Mouse (Mus musculus) kidney, adult 9 months (tissue): ENCODE measurements around the gene Fam160b1.

Experiments
- DNase-seq: peaks from one replicate; pipeline ENCODE4 v3.0.0; 2022

Gene Fam160b1

DNA sequence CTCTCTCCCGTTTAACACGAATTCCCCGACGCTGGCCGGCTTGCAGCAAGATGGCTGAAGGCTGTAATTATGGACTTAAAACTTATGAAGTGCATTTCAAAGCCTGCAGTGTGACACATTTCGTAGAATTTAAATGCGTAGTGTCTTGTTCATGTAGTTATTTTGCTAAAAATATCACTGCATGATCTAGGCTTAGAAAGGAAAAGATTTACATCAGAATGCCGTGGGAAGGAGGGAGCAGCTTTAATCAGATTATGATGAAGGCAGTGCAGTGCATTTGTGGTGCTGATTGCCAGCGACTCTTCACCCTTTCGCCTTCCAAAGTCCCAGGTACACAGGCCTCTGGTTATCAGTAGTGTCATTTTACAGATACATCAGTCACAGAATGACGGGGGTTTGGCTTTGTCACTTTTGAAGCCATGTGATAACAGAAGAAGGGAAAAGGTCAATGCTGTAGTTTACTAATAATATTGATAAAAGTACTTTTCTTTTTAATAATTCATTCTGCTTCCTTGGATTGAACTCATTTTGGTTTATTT, 7.4 kb downstream of the Fam160b1 start:
- DNase-seq, result no peak

DNA sequence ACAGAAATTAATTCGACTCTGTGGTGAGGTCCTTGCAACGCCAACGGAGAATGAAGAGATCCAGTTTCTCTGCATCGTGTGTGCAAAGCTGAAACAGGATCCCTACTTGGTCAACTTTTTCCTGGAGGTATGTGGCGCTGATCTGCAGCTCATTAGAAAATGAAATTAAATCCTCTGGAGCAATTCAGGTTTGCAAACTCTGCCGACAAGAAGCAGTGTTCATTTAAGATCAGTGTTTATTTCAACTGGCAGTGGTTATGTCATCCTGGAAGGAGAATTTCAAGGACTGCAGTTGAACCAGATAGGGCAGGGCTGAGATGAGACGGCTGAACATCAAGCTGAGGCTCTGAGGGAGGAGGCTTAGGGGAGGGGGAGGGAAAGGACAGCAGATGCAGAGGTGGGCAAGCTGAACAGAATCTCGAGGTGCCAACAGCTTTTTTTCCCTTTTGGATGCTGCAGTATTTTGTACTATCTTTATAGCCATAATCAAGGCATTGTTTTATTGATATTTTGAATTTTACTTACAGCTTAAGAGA, 12.9 kb downstream of the Fam160b1 start:
- no peak for DNase-seq

DNA sequence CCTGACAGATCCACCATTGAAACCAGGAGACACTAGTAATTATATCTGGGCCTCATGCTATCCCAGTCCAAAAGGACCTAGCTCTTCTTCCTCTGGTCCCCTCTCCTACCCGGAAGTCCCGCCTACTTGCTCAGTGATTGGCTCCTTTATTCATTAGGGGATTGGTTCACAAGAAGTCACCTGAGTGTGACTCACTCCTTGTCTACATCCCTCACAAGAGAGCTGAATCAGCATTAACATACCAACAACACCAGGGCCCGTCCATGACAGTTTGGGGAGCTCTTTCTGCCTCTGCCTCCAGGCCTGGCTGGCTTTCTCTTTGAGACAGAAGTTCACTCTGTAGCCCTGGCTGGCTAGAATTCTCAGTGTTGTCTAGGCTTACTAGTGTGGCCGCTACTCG, 14.7 kb downstream of the Fam160b1 start:
- DNase-seq, result no peak

DNA sequence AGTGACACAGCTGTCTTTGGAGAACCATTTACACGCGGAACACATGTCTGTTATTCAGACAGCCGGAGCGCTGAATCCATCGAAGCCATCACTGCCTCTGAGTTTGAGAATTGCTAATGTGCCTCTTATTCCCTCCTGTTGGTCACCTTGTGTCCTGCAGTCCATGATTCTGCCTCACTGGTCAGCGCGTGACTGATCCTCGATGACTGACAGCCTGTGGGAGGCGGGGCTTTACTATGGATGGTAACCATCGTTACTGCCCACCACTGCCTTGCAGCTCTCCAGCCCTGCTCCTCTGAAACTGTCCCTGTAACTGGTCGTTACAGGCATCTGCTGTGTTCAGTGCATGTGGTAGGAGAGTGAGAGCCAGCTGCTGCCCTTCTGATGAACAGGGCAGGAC, 15.3 kb downstream of the Fam160b1 start:
- DNase-seq, result no peak

DNA sequence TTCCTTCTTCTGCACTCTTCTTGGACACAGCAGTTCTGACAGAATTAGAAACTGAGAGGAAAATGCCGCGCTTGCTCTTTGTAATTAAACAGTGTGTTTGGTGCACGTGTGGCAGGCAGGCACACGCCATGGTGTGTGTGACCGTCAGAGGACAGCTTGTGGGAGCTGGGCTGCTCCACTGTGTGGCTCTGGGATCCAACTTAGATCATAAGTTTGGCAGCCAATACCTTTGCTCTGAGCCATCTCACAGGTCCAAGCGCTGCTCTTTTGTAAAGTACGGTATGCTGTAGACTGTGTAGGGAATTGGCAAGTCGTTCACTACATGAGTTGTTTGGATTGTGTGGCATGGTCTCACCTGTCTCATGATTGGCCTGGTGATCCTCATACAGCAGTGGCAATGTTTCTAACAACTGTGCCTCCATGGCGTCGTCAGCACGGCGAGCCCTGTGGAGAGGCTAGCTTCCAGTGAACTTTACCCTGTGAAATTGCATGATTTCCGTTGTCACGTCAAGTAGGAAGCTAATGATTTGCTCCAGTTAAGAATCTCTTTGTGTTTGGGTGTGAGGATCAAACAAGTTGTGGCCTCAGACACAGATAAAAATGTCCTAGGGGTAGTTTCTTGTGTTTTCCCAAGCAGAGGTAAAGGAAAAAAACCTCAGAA, 16.7 kb downstream of the Fam160b1 start:
- peak; percentile 60 for DNase-seq

DNA sequence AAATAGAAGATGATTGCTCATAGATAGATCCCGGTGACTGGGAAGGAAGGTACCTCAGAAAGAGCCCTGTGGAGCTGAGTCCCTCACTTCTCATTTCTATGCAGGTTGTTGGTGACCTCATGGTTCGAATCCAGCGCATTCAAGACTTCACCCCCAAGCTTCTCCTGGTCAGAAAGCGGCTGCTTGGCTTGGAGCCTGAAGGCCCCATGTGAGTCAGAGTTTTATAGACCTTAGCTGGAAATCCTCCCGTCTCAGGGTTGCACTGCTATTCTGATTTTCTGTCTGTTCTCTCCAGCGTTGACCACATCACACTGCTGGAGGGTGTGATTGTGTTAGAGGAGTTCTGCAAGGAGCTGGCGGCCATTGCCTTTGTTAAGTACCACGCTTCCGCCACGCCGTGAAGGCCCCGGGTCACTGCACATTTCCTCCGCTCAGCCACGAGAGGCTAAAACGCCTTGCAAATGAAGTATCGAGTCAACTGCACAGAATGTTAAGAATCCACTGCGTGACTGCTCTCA, 25.8 kb downstream of the Fam160b1 start:
- no peak for DNase-seq

DNA sequence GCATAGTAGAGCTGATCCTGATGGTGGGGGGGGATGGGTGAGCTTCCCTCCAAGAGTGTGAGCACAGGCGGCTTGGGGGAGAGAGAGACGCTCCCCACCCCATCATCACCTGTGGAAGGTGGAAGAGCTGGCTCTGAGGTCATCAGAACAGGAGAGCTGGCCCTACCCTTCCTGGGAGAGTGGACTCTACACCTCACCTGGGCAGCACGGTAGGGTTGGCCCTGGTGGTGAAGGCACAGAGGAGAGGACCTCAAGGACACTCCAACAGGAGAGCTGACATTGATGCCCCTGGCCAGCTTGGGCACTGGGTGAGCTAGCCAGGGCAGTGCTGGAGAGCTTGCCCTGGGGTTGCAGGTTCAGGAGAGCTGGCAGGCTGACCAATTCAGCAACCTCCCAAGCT, 31.1 kb downstream of the Fam160b1 start:
- DNase-seq, result no peak

DNA sequence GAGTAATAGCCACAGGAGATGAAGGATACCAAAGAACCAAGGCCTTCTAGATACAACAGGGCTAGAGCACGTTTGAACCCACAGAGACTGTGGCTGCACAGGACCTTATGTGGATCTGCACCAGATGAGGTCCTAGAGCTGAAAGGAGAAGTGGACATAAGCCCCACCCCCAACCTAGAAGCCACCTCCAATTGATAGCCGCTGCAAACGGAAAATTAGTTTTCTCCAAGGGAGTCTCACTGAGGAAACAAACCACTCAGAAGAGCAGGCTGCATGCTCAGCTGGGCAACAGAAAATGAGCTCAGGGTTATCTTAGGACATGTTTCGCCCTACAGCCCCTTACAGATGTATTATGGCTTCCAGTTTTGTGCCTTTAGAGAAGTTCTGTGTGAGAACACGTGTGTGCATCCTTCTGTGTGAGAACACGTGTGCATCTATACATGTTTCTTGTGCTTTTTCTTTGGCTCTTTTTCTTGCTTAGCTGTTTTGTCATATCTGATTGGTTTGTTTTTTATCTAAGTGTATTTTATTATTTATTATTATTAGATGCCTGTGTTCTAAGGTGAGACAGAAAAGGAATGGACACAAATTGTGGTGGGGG, 33.0 kb downstream of the Fam160b1 start:
- DNase-seq, result no peak

DNA sequence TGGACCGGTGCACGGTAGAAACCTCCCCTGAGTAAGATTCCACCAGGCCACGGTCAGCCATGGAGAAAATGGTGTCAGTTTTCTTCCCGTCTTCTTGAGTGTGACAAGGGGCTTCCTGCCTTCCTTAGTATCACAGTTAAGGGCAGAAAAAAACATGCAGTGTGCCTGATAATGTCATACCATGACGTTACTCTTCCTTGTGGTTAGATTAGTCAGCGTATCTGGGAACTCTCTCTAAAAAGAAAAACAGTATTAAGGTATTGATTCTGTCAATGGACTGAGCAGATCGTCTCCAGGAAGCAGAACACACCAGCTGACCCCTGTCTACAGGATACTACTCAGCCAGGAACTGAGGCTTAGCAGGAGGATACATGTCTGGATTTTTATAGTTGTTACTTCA, 36.1 kb downstream of the Fam160b1 start:
- no peak for DNase-seq

DNA sequence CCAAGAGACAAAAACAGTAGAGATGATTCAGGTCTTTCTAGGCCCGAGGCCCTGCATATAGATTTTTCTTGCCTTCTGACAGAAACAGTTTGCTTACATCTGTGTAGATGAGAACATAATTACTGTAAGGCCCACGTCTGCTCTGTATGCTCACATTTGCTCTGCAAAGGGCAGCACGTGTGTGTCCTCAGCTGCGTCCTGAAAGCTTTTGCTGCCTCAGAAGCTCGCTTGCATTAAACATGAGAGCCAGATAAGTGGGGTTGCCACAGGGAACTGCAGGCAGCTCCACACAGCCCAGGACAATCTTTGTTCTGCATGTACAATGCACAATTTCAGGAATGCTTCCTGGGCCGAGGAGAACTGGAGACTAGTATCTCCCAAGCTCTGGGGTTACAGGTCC, 41.9 kb downstream of the Fam160b1 start:
- DNase-seq, result no peak

DNA sequence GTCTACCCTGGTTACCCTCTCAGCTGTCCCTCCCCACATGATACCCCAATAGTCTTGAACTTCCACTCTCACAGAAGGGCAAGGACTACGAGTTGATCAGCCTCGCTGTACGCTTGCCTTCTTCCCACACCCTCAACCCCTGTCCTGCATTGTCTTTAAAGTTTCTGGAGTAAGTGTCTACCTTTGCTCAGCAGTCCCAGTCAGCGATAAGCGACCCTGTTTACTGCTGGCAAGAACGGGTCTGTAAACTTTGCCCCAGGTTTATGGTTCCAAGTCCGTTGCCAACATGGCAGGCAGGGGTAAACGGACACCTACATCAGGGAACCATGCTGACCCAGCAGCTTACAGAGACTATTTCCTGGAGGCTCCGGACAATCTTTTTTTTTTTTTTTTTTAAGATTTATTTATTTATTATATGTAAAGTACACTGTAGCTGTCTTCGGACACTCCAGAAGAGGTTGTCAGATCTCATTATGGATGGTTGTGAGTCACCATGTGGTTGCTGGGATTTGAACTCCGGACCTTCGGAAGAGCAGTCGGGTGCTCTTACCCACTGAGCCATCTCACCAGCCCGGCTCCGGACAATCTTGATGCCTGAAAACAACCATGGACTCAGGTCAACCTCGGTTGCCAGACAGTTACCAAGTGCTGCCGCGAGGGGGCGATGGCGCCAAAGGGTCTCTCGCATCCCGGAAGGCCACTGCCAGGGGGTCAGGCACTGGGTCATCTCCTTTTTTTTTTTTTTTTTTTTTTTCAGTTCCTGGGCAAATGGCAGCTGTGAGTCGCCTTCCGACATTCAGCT, 43.4 kb downstream of the Fam160b1 start:
- DNase-seq, result peak; percentile 88

DNA sequence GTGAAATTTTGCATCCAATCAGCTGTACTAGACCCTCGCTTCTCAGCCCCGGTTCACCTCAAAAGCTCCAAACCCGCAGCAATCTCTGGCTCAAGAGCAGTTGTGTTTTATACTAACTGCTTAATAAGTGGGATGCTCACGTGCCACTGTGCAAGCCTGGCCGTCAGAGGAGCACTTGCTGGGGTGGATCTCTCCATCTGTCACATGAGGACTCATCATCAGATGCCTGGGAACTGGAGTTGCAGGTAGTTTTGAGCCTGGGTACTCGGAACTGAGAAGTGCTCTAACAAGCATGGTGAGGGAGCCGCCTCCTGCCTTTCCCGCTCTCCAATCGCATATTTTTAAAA, 44.0 kb downstream of the Fam160b1 start:
- no peak for DNase-seq

DNA sequence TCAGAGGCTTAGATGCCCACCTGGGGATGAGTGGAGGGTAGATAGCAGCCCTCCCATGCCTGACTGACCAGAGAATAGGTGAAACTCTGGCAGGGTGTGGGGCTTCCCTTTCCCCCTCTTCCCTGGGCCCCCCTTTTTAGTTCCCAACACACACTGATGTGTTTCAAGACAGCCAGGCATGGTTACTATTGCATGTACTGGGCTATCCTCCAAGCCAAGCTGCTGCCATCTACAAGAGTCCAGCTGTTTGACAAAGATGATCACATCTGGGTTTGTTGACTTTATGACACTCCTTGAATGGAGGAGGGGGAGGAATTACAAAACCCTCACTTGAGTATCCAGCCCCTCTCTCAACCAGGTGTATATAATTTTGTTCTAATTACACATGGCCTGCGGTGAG, 47.5 kb downstream of the Fam160b1 start:
- no peak for DNase-seq

DNA sequence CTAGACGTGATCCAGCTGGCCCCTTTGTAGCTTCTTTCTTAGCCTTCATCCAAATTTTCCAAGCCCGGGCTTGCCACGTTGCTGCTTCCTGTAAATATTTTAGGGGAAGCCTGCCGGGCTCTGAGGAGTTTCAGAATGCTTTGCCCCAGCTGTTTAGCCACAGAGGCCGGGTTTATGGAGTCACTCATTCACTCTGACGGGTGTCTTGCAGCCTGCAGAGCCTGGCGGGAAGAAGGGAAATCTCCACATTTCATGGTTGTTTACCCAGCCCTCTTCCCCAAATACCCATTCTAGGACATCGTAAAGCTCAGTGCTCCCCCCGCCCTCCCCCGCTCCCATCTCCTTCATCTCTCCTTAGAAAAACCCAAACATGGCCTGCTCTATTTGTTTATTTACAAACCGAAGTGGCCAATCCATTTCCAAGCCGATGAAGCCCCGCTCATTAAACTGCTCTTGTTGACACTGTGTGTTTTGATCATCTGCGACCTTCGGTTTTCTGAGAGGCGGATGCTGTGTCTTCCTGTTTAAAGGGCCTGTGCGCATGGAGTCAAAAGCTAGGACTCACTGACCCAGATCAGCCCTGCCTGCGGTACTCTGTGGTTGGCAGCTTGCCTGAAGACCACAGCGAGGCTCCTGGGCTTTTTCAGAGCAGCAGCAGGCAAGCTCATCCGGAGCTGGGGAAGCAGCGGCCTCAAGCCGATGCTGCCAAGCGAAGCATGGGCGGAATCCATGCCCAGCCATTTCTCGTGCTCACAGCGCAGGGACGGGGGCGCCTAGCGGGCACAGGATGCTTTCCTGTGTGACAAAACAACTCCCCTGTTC, 51.1 kb downstream of the Fam160b1 start:
- DNase-seq, result peak; percentile 79

DNA sequence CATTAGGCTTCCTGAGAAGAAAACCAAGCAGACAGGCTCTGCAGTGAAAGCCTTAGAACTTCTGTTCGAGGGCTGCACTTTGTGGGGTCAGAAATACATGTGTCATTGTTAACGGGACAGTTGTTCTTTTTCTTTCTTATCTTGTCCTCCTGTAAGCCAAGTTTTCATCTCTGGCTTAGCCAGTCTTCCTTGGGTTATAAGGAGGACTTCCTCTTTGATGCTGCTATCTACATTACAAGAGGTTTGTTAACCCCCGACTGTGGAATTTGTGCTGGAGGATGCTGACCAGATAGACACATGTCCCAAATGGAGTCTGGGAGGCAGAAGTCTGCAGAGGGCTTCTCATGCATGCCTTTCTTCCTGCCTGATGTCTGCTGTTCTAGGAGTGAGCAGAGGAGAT, 52.7 kb downstream of the Fam160b1 start:
- no peak for DNase-seq

DNA sequence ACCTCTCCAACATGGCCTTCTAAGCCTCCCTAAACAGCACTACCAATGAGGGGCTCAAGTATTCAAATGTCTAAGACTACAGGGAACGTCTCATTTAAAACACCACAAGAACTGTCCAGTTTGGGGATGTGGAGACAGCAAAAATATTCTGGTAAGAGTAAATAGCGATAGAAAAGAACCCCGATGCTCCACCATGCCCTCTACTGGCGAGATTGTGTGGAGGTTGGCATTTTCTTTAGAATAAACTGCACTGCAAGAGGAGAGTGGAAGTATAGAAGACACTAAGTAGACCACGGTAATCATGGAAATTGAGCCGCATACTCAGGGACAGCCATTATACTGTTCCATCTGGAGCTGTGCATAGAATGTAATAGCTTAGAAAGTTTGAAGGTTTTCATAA, 53.4 kb downstream of the Fam160b1 start:
- no peak for DNase-seq

DNA sequence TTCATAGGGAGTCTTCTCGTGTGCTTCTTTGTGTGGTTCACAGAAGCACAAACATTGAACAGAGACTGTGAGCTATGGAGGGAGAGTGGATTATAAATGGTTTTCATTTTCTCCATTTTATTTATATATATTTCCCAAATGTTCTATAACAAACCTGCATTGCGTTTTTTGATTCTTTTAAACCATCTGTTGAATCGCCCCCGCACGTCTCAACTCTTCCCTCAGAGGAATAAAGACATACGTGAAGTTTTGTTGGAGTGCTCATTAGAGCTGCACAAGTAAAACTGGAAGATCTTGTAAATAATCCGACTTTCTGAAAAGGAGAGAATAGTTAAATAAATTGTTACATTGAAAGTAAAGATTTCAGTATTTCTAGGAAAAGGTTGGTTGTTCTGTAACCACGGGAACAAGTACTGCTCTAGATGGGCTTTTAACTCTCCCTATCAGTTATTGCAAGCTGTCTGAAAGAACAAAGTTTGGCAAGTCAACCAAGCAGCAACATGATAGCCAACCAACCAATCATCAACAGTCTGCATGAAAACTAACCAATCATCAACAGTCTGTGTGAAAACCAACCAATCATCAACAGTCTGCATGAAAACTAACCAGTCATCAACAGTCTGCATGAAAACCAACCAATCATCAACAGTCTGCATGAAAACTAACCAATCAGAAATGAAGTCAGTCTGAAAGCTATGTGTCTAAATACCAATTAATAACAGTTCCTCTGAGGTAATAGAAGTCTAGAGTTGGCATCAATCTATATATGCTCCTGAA, 54.7 kb downstream of the Fam160b1 start:
- no peak for DNase-seq

DNA sequence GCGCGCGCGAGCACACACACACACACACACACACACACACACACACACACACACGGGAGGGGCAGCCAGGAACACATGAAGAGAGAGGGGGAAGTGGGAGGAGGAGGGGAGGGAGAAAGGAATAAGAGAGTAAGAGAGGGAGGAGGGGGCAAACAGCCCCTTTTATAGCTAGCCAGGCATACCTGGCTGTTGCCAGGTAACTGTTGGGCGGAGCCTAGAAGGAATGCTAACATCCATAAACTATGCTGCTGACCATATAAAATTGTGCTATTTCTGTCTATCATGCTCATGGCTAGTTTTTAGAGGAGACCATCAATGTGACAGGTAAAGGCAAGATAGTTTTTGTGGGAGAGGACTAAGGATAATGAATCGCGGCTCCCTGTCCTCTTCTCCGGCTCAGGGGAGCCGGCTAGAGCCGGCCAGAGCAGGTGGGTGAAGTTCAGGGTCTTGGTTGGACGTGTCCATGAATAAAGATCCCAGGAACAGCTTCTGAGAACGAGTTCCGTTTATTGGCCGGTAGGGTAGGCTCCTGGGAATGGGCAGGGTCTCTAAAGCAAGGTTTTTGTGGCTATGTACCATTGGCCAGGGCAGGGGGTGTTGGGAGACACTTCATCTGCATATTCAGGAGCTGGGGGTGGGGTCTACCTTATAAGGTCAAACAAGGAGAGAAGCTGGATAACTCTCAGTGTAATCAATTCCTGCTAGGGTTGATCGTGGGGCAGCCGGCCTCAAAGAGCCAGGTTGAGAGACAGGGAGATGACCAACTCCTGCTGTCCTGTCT, 57.5 kb downstream of the Fam160b1 start:
- DNase-seq, result no peak

DNA sequence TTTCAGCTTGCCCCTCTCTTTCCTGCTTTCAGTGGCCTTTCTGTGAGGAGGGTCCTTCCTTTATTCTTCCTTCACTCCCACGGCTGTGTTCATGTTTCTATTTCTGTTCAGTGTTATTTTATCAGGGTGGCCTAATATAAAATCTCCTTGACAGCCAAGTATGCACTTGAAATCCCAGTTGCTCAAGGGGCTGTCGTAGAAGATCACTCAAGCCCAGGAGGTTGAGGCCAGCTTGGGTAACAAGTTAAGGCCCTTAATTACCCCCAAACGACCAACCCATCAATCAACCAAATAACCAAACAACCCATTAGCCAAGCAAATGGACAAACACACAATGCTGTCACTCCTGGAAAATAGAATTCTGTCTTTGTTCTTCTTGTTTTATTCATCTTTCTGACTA, 62.9 kb downstream of the Fam160b1 start:
- no peak for DNase-seq

DNA sequence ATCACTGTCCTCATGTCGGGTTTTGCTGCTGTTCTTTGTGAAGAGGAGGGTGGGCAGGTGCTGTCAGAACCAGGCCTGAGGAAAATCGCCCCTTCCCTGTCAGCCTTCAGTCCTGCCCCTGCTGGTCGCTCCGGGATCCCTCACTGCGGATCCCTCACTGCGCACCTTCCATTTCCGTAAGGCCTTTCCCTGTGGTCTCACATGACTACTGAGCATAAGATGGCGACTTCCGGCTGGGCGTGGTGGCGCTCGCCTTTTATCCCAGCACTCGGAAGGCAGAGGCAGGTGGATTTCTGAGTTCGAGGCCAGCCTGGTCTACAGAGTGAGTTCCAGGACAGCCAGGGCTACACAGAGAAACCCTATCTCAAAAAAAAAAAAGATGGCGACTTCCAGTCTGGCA, 64.8 kb downstream of the Fam160b1 start:
- no peak for DNase-seq

DNA sequence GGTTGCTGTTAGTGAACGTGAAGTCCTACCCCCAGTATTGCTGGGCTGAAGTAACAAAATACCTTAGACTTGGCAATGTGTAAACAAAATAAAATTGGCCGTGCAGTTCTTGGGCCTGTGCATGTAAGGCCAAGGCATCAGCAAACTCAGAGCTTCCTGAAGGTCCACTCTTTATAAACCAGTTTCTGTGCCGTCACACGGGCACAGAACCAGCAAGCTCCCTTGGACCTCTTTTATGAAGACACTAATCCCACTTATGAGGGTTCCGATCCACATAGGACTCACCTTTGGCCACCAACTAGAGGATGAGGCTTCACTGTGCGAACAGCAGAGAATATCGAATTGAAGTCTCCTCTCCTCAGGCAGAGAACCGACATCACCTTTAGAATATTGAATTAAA, 66.4 kb downstream of the Fam160b1 start:
- DNase-seq, result no peak
